Mouse (Mus musculus): Measurements from ENCODE around the gene Fbxo27. TPM values are rescaled to one million over a fixed set of nuclear protein-coding genes. Genes with fewer than 3 reads are reported as not detected.

The Fbxo27 gene
- total RNA-seq (2012; rRNA removed) (not detected in 2 replicates), polyA plus RNA-seq (2012; ENCODE audit: insufficient read depth in 1 of 2, insufficient read length in 2 of 2, low read depth in 1 of 2, low replicate concordance in 2 of 2, missing spikeins in 1 of 2) (not detected)

GRCm38 (mm10) chr7:28692545-28693320, at the start of gene Fbxo27:
Gene Fbxo27 (plus strand): TSS chr7:28692849.
- H3K79me2 ChIP-seq (ENCODE audit: control insufficient read depth, insufficient read depth, low read length, poor library complexity): no peaks in the 10 kb centered on the region
- no peak within 1 kb of the TSS for H3K9ac ChIP-seq (ENCODE audit: control insufficient read depth, low read depth, low read length, poor library complexity, severe bottlenecking)
- peaks cover 0 to 2% of the 10 kb centered on the region in 2 experiments for H3K27me3 ChIP-seq (ENCODE audit: control insufficient read depth in 1 of 2, insufficient read depth in 2 of 2, low read length in 2 of 2)
- no peaks in the 10 kb centered on the region for H3K9me3 ChIP-seq (replicated peaks; ENCODE audit: insufficient read depth, low read length)
- no peak within 1 kb of the TSS for H3K4me3 ChIP-seq (ENCODE audit: control insufficient read depth in 1 of 2, insufficient read depth in 1 of 2, low read depth in 2 of 2, low read length in 2 of 2)
- no peaks in the 10 kb centered on the region for H3K36me3 ChIP-seq (ENCODE audit: control insufficient read depth in 1 of 2, insufficient read depth in 2 of 2, low read length in 2 of 2)
- no peak within 1 kb of the TSS for H3K27ac ChIP-seq (ENCODE audit: control insufficient read depth, low read depth, low read length)
- no peak for TF ChIP-seq ETS1 (IDR thresholded peaks at IDR 0.05; ENCODE audit: low read depth, low read length)
- TF ChIP-seq SIN3A (IDR thresholded peaks at IDR 0.05; ENCODE audit: low read length): no peak
- TF ChIP-seq RCOR1 (IDR thresholded peaks at IDR 0.05; ENCODE audit: low read depth, low read length): no peak
- no peak for TF ChIP-seq MEF2A (IDR thresholded peaks at IDR 0.05; ENCODE audit: extremely low read depth, insufficient replicate concordance, low read depth, low read length, poor library complexity, severe bottlenecking)
- no peak for TF ChIP-seq CHD2 (IDR thresholded peaks at IDR 0.05; ENCODE audit: low read length)
- TF ChIP-seq EP300 (IDR thresholded peaks at IDR 0.05; ENCODE audit: low read depth in 1 of 2, low read length in 2 of 2): no peak
- no peak for DNase-seq (ENCODE audit: low read depth, low spot score)
- peaks cover 0 to 3% of the 10 kb centered on the region in 2 experiments; a peak in 2 of 4 replicates for H3K4me1 ChIP-seq (ENCODE audit: control insufficient read depth in 1 of 2, insufficient read depth in 2 of 2, low read length in 2 of 2)

- Histone ChIP-seq H3K4me3 (ENCODE audit: control insufficient read depth in 1 of 2, insufficient read depth in 1 of 2, low read depth in 2 of 2, low read length in 2 of 2) (no peak overlapping the region), H3K27ac (ENCODE audit: control insufficient read depth, low read depth, low read length) (no peak overlapping the region)
- no peak for DNase-seq (ENCODE audit: low read depth, low spot score)
Observed at GRCm38 (mm10) chr7:28645366-28645765, 47.3 kb upstream of the Fbxo27 start.

DNA sequence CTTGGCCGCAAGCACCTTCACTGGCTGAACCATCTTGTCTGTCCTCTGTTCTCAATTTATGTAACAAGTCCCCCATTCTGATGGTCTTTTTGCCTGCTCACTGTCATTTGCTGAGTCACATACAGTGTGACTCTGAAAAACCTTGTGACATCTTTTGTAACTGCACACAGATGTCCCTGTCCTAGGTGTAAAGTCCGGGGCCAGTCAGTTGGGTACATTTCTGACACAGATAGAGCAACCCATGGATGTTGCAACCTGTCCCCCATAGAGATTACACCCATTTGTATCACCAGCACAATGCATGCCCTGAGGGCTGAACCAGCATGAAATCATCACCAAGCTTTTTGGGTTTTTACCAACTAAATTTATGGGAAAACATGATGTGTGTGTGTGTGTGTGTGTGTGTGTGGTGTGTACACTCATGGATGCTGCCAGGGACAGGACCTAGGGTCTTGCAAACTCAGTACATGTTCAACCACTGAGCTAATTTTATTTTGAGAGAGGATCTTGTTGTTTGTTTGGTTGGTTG, 46.6 kb upstream of the Fbxo27 start:
- TF ChIP-seq RAD21 (IDR thresholded peaks at IDR 0.05; ENCODE audit: low read depth, low read length): no peak
- no peak for TF ChIP-seq CHD1 (IDR thresholded peaks at IDR 0.05; ENCODE audit: low read depth, low read length)
- no peak for TF ChIP-seq UBTF (IDR thresholded peaks at IDR 0.05; ENCODE audit: borderline replicate concordance, insufficient read depth, low read depth, low read length)
- no peak for TF ChIP-seq ZMIZ1 (IDR thresholded peaks at IDR 0.05; ENCODE audit: low read depth, low read length)
- no peak for TF ChIP-seq MAFK (IDR thresholded peaks at IDR 0.05; ENCODE audit: borderline replicate concordance, low read depth, low read length)
- TF ChIP-seq TAL1 (IDR thresholded peaks at IDR 0.05; ENCODE audit: low read length): no peak
- no peak for TF ChIP-seq MYB (IDR thresholded peaks at IDR 0.05; ENCODE audit: low read depth, low read length)
- DNase-seq (ENCODE audit: low read depth, low spot score): no peak
- no peak overlapping the region for H3K27ac ChIP-seq (ENCODE audit: control insufficient read depth, low read depth, low read length)

More at GRCm38 (mm10) chr7:28645366-28645765, 47.3 kb upstream of the Fbxo27 start:
- H3K27me3 ChIP-seq (ENCODE audit: control insufficient read depth in 1 of 2, insufficient read depth in 2 of 2, low read length in 2 of 2): no peaks in the 10 kb centered on the region; a peak in 1 of 4 replicates
- no peaks in the 10 kb centered on the region for H3K36me3 ChIP-seq (ENCODE audit: control insufficient read depth in 1 of 2, insufficient read depth in 2 of 2, low read length in 2 of 2)
- no peaks in the 10 kb centered on the region for H3K9me3 ChIP-seq (replicated peaks; ENCODE audit: insufficient read depth, low read length)
- no peaks in the 10 kb centered on the region for H3K79me2 ChIP-seq (ENCODE audit: control insufficient read depth, insufficient read depth, low read length, poor library complexity)
- H3K4me1 ChIP-seq (ENCODE audit: control insufficient read depth in 1 of 2, insufficient read depth in 2 of 2, low read length in 2 of 2): no peaks in the 10 kb centered on the region
- TF ChIP-seq NRF1 (IDR thresholded peaks at IDR 0.05; ENCODE audit: insufficient read depth, low read depth, low read length, poor library complexity, severe bottlenecking): no peak
- TF ChIP-seq MAFK (IDR thresholded peaks at IDR 0.05; ENCODE audit: borderline replicate concordance, low read depth, low read length): no peak
- no peak for TF ChIP-seq POLR2AphosphoS2 (IDR thresholded peaks at IDR 0.05; ENCODE audit: low read length)
- TF ChIP-seq MYC (IDR thresholded peaks at IDR 0.05; ENCODE audit: low read depth, low read length): no peak
- TF ChIP-seq ETS1 (IDR thresholded peaks at IDR 0.05; ENCODE audit: low read depth, low read length): no peak
- no peak for TF ChIP-seq TCF12 (IDR thresholded peaks at IDR 0.05; ENCODE audit: low read depth, low read length)
- no peak for TF ChIP-seq MYB (IDR thresholded peaks at IDR 0.05; ENCODE audit: low read depth, low read length)
- TF ChIP-seq MEF2A (IDR thresholded peaks at IDR 0.05; ENCODE audit: extremely low read depth, insufficient replicate concordance, low read depth, low read length, poor library complexity, severe bottlenecking): no peak
- no peak for TF ChIP-seq SIN3A (IDR thresholded peaks at IDR 0.05; ENCODE audit: low read length)
- no peak for TF ChIP-seq RAD21 (IDR thresholded peaks at IDR 0.05; ENCODE audit: low read depth, low read length)
- no peak for TF ChIP-seq GATA1 (IDR thresholded peaks at IDR 0.05; ENCODE audit: low read depth, low read length)
- TF ChIP-seq GABPA (IDR thresholded peaks at IDR 0.05; ENCODE audit: low read depth, low read length): no peak
- no peak for TF ChIP-seq ZNF384 (IDR thresholded peaks at IDR 0.05; ENCODE audit: low read depth, low read length)
- no peak for TF ChIP-seq TBP (IDR thresholded peaks at IDR 0.05; ENCODE audit: low read depth, low read length)
- TF ChIP-seq CHD1 (IDR thresholded peaks at IDR 0.05; ENCODE audit: low read depth, low read length): no peak
- no peak overlapping the region for H3K9ac ChIP-seq (ENCODE audit: control insufficient read depth, low read depth, low read length, poor library complexity, severe bottlenecking)

More for the DNA sequence above, 46.6 kb upstream of the Fbxo27 start:
- Histone ChIP-seq H3K79me2 (ENCODE audit: control insufficient read depth, insufficient read depth, low read length, poor library complexity) (no peaks in the 10 kb centered on the region), H3K36me3 (ENCODE audit: control insufficient read depth in 1 of 2, insufficient read depth in 2 of 2, low read length in 2 of 2) (no peaks in the 10 kb centered on the region), H3K27me3 (ENCODE audit: control insufficient read depth in 1 of 2, insufficient read depth in 2 of 2, low read length in 2 of 2) (no peaks in the 10 kb centered on the region; a peak in 1 of 4 replicates), H3K9ac (ENCODE audit: control insufficient read depth, low read depth, low read length, poor library complexity, severe bottlenecking) (no peak overlapping the region), H3K4me3 (ENCODE audit: control insufficient read depth in 1 of 2, insufficient read depth in 1 of 2, low read depth in 2 of 2, low read length in 2 of 2) (no peak overlapping the region), H3K9me3 (replicated peaks; ENCODE audit: insufficient read depth, low read length) (no peaks in the 10 kb centered on the region), H3K4me1 (ENCODE audit: control insufficient read depth in 1 of 2, insufficient read depth in 2 of 2, low read length in 2 of 2) (no peaks in the 10 kb centered on the region)

Data from MEL (cell line).